Mouse (Mus musculus) hindbrain, embryonic 15.5 days (tissue): ENCODE results near the gene Cst11. TPM values are rescaled to one million over a fixed set of nuclear protein-coding genes. Genes with fewer than 3 reads are reported as not detected.
"Not testable (repeated sequence)": the region's sequence is repeated elsewhere in the genome, so short reads cannot be mapped to it uniquely, and the experiment has no call there.

ENCODE experiments used
- ATAC-seq: fragments of 200-750 bp; cut with Nextera tagmentation; 2 replicates; pipeline ENCODE4 v1.8.0; 2017; ENCODE audit warnings: low read depth, moderate number of reproducible peaks, moderate TSS enrichment; ENCODE audit not compliant: low FRiP score
- H3K27ac ChIP-seq: fragments of 300-500 bp; sonication (generic); replicated peaks from 2 replicates; pipeline ENCODE4 v1.5.1; 2015; ENCODE audit warnings: mild to moderate bottlenecking, inconsistent platforms
- H3K27me3 ChIP-seq: fragments of 300-500 bp; sonication (generic); 2 replicates; pipeline ENCODE4 v1.6.1; 2015; ENCODE audit warnings: control low read depth, inconsistent platforms
- H3K36me3 ChIP-seq: fragments of 300-500 bp; sonication (generic); 2 replicates; pipeline ENCODE4 v1.6.1; 2015; ENCODE audit warnings: control low read depth, inconsistent platforms
- H3K4me1 ChIP-seq: fragments of 300-500 bp; sonication (generic); replicated peaks from 2 replicates; pipeline ENCODE4 v1.6.1; 2015; ENCODE audit warnings: control low read depth, inconsistent platforms
- H3K4me2 ChIP-seq: fragments of 300-500 bp; sonication (generic); 2 replicates; pipeline ENCODE4 v1.6.1; 2015; ENCODE audit warnings: moderate library complexity, mild to moderate bottlenecking, inconsistent platforms
- H3K4me3 ChIP-seq: fragments of 300-500 bp; sonication (generic); 2 replicates; pipeline ENCODE4 v1.5.1; 2015; ENCODE audit warnings: mild to moderate bottlenecking, inconsistent platforms
- H3K9ac ChIP-seq: fragments of 300-500 bp; sonication (generic); 2 replicates; pipeline ENCODE4 v1.6.1; 2015; ENCODE audit warnings: inconsistent platforms
- H3K9me3 ChIP-seq: fragments of 300-500 bp; sonication (generic); 2 replicates; pipeline ENCODE4 v1.6.1; 2016; ENCODE audit warnings: control low read depth, inconsistent platforms
- WGBS: fragments of 180-500 bp; shearing (Covaris S2); methylation state at CpG from one replicate; pipeline ENCODE4 v1.1.7; 2015; 5-methylcytosine and 5-hydroxymethylcytosine counted together
- polyA plus RNA-seq: library from polyadenylated mRNA; unstranded; fragments of >200 nt; fragmentation: Nextera tagmentation; extraction: Ambion mirVana; gene quantifications from 2 replicates; pipeline ENCODE4 v1.2.1, GENCODE M21; 2015

Cst11 gene
- not detected in 2 replicates for polyA plus RNA-seq

DNA sequence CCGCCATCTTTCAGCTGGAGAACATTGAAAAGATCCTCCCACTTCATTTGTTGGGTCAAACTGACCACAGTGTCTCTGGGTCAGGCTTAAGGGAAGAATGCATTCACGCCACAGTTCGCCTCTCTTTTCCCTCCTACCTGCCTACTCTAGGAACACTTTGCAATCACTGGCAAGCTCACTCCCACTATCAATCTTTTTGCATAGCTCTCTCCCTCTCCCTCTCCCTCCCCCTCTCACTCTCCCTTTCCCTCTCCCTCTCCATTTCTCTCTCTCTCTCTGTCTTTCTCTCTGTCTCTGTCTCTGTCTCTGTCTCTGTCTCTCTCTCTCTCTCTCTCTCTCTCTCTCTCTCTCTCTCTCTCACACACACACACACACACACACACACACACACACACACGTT, at the start of gene Cst11:
TSS of gene Cst11 (minus strand) at position 101 of the 400 bp plus-strand sequence.
- H3K9me3 ChIP-seq, H3K27ac ChIP-seq, H3K36me3 ChIP-seq, H3K4me1 ChIP-seq, ATAC-seq, H3K4me3 ChIP-seq, H3K9ac ChIP-seq, H3K27me3 ChIP-seq, H3K4me2 ChIP-seq: not testable (repeated sequence)
- WGBS: 83% methylated on average over 4 of the region's 4 CpGs

GRCm38 (mm10) chr2:148819909-148820308, 48.6 kb upstream of the Cst11 start, which contains the start of gene Cst13:
Gene Cst13 (plus strand): TSS chr2:148820081.
- H3K4me3 ChIP-seq: no peak within 1 kb of the TSS
- H3K27ac ChIP-seq: no peak within 1 kb of the TSS
- H3K36me3 ChIP-seq: no peaks in the 10 kb centered on the region
- no peaks in the 10 kb centered on the region for H3K27me3 ChIP-seq
- H3K4me1 ChIP-seq: no peaks in the 10 kb centered on the region
- H3K4me2 ChIP-seq: no peak within 1 kb of the TSS
- no peak for ATAC-seq
- no peak within 1 kb of the TSS for H3K9ac ChIP-seq
- no peaks in the 10 kb centered on the region for H3K9me3 ChIP-seq

DNA sequence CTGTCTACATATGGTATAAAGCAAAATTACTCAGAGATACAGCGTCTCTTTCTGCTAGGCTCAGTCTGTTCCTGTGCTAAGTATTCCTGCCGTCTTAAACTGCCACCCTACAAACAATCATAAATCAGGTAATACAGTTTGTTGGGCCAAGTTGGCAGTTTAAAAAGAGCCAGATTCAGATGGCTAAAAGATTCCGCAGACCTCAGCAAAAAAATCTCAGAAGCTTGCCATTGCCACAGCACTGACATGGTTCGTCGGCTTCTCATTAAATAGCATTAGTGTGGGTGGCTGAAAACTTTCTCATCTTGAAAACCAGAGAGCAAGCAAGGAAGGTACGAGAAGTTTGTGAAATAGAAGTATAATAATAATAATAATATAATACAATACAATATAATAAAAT, 35.4 kb upstream of the Cst11 start:
- no peak for ATAC-seq
- no peaks in the 10 kb centered on the region for H3K4me1 ChIP-seq
- no peak overlapping the region for H3K9ac ChIP-seq
- H3K9me3 ChIP-seq: no peaks in the 10 kb centered on the region
- H3K27me3 ChIP-seq: no peaks in the 10 kb centered on the region
- no peaks in the 10 kb centered on the region for H3K36me3 ChIP-seq
- no peak overlapping the region for H3K27ac ChIP-seq
- H3K4me2 ChIP-seq: no peak overlapping the region
- no peak overlapping the region for H3K4me3 ChIP-seq
- WGBS: 79% methylated on average over 6 of the region's 6 CpGs

DNA sequence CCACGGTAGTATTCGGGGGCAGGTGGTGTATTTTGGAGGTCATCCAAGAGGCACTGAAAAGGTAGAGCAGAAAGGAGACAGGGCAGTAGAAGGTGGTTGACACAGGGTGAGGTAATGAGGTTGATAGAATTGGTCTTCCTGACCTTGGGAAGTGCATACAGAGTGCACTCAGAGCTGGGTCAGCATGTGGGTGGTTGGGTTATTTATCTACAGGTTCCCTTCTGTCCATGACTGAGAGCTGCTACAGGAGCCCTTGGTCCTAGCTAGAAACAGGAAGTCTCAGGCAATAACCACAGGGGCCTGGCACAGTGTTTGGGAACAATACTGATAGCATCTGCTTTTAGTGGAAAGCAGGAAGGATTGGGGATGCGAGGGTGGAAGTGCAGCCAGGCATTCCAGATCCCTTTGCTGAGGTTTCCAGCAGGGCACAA, 30.2 kb upstream of the Cst11 start:
- no peaks in the 10 kb centered on the region for H3K9me3 ChIP-seq
- H3K9ac ChIP-seq: no peak overlapping the region
- no peaks in the 10 kb centered on the region for H3K4me1 ChIP-seq
- no peaks in the 10 kb centered on the region for H3K27me3 ChIP-seq
- H3K36me3 ChIP-seq: no peaks in the 10 kb centered on the region
- no peak overlapping the region for H3K4me3 ChIP-seq
- WGBS: 69% methylated on average over 3 of the region's 3 CpGs
- H3K27ac ChIP-seq: no peak overlapping the region
- no peak overlapping the region for H3K4me2 ChIP-seq
- ATAC-seq: no peak

GRCm38 (mm10) chr2:148798485-148798884, 27.2 kb upstream of the Cst11 start, which contains the start of gene Cst8:
Gene Cst8 (plus strand): TSS chr2:148798785.
- Histone ChIP-seq H3K4me3 (no peak within 1 kb of the TSS), H3K27ac (no peak within 1 kb of the TSS), H3K36me3 (no peaks in the 10 kb centered on the region), H3K4me1 (no peaks in the 10 kb centered on the region), H3K9ac (no peak within 1 kb of the TSS), H3K4me2 (no peak within 1 kb of the TSS), H3K9me3 (no peaks in the 10 kb centered on the region), H3K27me3 (no peaks in the 10 kb centered on the region)
- no peak for ATAC-seq
- 95% methylated on average over 1 of the region's 1 CpGs for WGBS

GRCm38 (mm10) chr2:148789142-148789541, 17.8 kb upstream of the Cst11 start, which contains the start of gene Cst12:
Gene Cst12 (plus strand): TSS chr2:148789361.
- no peak for ATAC-seq
- H3K9ac ChIP-seq: no peak within 1 kb of the TSS
- no peaks in the 10 kb centered on the region for H3K27me3 ChIP-seq
- H3K4me1 ChIP-seq: no peaks in the 10 kb centered on the region
- 97% methylated on average over 6 of the region's 6 CpGs for WGBS
- H3K4me3 ChIP-seq: no peak within 1 kb of the TSS
- no peaks in the 10 kb centered on the region for H3K36me3 ChIP-seq
- H3K27ac ChIP-seq: no peak within 1 kb of the TSS
- no peak within 1 kb of the TSS for H3K4me2 ChIP-seq
- no peaks in the 10 kb centered on the region for H3K9me3 ChIP-seq

DNA sequence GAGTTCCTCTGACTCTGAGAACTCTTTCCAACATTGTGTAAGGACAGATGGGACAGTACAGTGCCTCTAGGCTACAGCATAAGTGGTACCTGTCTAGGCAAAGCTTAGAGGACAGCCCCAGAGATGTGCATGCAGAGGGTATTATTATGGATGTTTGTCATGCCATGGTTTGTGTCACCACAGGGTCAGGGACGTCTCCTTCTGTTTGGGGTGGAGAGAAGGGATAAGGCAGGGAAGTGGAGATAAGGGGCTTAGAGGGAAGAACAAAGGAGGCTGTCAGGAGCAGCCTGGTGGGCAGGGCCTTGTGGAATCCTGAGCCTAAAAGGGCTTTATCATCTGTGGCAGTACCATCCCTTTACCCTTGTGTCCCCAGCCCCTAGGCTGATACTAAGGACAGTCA, 10.4 kb upstream of the Cst11 start, which contains the start of gene 8030411F24Rik:
TSS of gene 8030411F24Rik (plus strand) at position 301 of the 400 bp plus-strand sequence.
- H3K9ac ChIP-seq: no peak within 1 kb of the TSS

DNA sequence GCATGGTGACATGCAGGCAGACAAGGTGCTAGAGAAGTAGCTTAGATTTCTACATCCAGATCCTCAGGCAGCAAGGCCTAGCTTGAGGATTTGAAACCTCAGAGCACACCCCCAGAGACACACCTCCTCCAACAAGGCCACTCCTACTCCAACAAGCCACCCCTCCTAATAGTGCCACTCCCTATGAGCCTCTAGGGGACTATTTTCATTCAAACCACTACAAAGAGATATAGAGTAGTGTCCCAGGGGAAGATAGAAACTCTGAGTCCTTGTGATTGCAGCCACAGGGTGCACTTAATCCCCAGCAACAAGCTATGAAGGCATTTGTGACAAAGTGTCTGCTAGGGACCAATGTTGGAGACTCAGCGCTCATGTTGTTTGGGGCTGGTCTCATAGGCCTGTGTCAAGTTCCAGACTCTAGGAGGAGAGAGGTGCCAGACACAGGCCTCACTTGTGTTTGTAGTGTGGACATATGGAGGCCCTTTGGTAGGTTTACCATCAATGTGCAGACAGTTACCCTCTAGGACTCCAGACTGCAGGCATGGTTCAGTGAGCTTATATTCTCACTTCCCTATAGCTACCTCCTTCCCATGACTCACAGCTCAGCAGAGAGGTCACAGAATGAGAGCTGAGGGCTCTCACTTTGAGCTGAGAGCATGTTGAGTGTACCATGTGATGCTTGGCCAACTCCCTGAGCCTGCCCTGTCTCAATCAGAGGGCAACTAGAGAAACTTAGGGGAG, 7.5 kb downstream of the Cst11 start:
- no peaks in the 10 kb centered on the region for H3K4me1 ChIP-seq
- ATAC-seq: no peak
- H3K27me3 ChIP-seq: no peaks in the 10 kb centered on the region
- no peaks in the 10 kb centered on the region for H3K36me3 ChIP-seq
- no peak overlapping the region for H3K9ac ChIP-seq
- no peak overlapping the region for H3K4me2 ChIP-seq
- no peak overlapping the region for H3K27ac ChIP-seq
- H3K4me3 ChIP-seq: no peak overlapping the region
- 100% methylated on average over 1 of the region's 1 CpGs for WGBS
- H3K9me3 ChIP-seq: no peaks in the 10 kb centered on the region

More for the DNA sequence above, 10.4 kb upstream of the Cst11 start, which contains the start of gene 8030411F24Rik:
- no peak within 1 kb of the TSS for H3K4me3 ChIP-seq
- H3K4me1 ChIP-seq: no peaks in the 10 kb centered on the region
- 21% methylated on average over 1 of the region's 1 CpGs for WGBS
- H3K27me3 ChIP-seq: no peaks in the 10 kb centered on the region
- H3K9me3 ChIP-seq: no peaks in the 10 kb centered on the region
- ATAC-seq: no peak
- H3K36me3 ChIP-seq: no peaks in the 10 kb centered on the region
- no peak within 1 kb of the TSS for H3K4me2 ChIP-seq
- H3K27ac ChIP-seq: no peak within 1 kb of the TSS

GRCm38 (mm10) chr2:148754310-148754846, 16.9 kb downstream of the Cst11 start:
- H3K4me1 ChIP-seq: no peaks in the 10 kb centered on the region
- WGBS: 71% methylated on average over 1 of the region's 1 CpGs
- no peaks in the 10 kb centered on the region for H3K36me3 ChIP-seq
- no peaks in the 10 kb centered on the region for H3K9me3 ChIP-seq
- no peak overlapping the region for H3K4me2 ChIP-seq
- no peak overlapping the region for H3K9ac ChIP-seq
- no peak overlapping the region for H3K4me3 ChIP-seq
- no peaks in the 10 kb centered on the region for H3K27me3 ChIP-seq
- no peak overlapping the region for H3K27ac ChIP-seq
- ATAC-seq: no peak

GRCm38 (mm10) chr2:148751893-148752813, 19.1 kb downstream of the Cst11 start:
- Histone ChIP-seq H3K4me1 (no peaks in the 10 kb centered on the region), H3K9ac (peak overlapping the region; percentile 53), H3K4me2 (peak overlapping the region; percentile 87), H3K27ac (no peak overlapping the region), H3K27me3 (no peaks in the 10 kb centered on the region), H3K36me3 (no peaks in the 10 kb centered on the region), H3K9me3 (no peaks in the 10 kb centered on the region), H3K4me3 (peak overlapping the region; percentile 43)
- 17% methylated on average over 15 of the region's 15 CpGs for WGBS
- ATAC-seq: peak; percentile 86

DNA sequence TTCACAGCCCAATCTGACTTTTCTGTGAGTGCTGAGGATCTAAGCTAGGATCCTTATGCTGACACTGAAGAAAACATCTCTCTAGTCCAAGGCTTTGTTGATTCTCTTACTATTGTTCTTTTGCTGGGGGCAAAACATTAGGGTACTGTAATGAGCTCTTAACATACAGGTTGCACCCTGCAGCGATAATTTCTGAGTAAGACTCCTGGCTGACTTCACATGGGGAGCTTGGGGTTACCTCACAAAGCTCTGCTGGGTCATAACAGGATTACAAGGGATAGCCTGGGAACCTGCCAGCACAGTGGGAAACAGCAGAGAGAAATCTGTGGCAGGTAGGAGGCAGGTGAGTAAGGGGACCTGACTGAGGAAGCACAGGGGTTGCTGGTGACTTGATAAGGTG, 21.2 kb downstream of the Cst11 start, which contains the start of gene Cstl1:
TSS of gene Cstl1 (plus strand) at position 301 of the 400 bp plus-strand sequence.
- H3K36me3 ChIP-seq: no peaks in the 10 kb centered on the region
- H3K9ac ChIP-seq: no peak within 1 kb of the TSS
- no peaks in the 10 kb centered on the region for H3K4me1 ChIP-seq
- ATAC-seq: no peak
- H3K27me3 ChIP-seq: no peaks in the 10 kb centered on the region
- no peak within 1 kb of the TSS for H3K4me2 ChIP-seq
- 81% methylated on average over 1 of the region's 1 CpGs for WGBS
- H3K4me3 ChIP-seq: no peak within 1 kb of the TSS
- H3K27ac ChIP-seq: no peak within 1 kb of the TSS
- H3K9me3 ChIP-seq: no peaks in the 10 kb centered on the region
